Mouse (Mus musculus): ENCODE results near the gene Pi4k2b. TPM values are rescaled to one million over a fixed set of nuclear protein-coding genes. Genes with fewer than 3 reads are reported as not detected.
A peak's percentile ranks its signal among the peaks of the same experiment; 100 is the strongest.
"Not testable (repeated sequence)": the region's sequence is repeated elsewhere in the genome, so short reads cannot be mapped to it uniquely, and the experiment has no call there.

Gene Pi4k2b
- polyA plus RNA-seq, 1 experiment from 2014 or later = 17.7 TPM

- no peak for ATAC-seq (ENCODE audit: low FRiP score, low read depth)
- Histone ChIP-seq H3K27ac (no peak overlapping the region), H3K9ac (no peak overlapping the region), H3K4me2 (replicated peaks) (no peak overlapping the region), H3K9me3 (no peaks in the 10 kb centered on the region), H3K4me1 (no peaks in the 10 kb centered on the region; the same call in none of the 2 replicates), H3K27me3 (replicated peaks) (no peaks in the 10 kb centered on the region), H3K4me3 (no peak overlapping the region), H3K36me3 (no peaks in the 10 kb centered on the region)
These were observed 5.5 kb downstream of the Pi4k2b start for GRCm38 (mm10) chr5:52746920-52747319.

DNA sequence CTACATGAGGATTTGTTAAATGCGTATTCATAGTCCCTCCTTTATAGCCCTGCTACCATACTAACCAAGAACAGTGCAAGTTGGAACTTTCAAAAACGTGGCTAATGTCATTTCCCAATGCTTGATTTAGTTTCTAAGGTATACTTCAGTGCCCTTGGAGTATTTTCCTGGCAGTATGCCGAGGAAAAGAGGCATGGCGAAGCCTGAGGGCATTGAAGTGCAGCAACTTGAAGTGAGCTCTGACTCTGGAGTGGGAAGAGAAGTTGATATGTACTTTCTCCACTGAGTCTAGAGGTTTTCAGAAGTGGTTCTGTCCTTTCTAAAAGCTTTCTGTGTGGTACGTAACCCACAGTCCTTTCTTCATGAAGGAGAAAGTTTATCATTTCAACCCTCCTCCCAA, 7.4 kb downstream of the Pi4k2b start:
- Histone ChIP-seq H3K4me1 (no peaks in the 10 kb centered on the region; the same call in 1 of the 2 replicates), H3K36me3 (no peaks in the 10 kb centered on the region), H3K27me3 (replicated peaks) (no peaks in the 10 kb centered on the region), H3K27ac (no peak overlapping the region), H3K4me3 (no peak overlapping the region), H3K9ac (no peak overlapping the region), H3K9me3 (no peaks in the 10 kb centered on the region), H3K4me2 (replicated peaks) (no peak overlapping the region)
- 88% methylated on average over 5 of the region's 5 CpGs for WGBS
- ATAC-seq (ENCODE audit: low FRiP score, low read depth) = no peak

DNA sequence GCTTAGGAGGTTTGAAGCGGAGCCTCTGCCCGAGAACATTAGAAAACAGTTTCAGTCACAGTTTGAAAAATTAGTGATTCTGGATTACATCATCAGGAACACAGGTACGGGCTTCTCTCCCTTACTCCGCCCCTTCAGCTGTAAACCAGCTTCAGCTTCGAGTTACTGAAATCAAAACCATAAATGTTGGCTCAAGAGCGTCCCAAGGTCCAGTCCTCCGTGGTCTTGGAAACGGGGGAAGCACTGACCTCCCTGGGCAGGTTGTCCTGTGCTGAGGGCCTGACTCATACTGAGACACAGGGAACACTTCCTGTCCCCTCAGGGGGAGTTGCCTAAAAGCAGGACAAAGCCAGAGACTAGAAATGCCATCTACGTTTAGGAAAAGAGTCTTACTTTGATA, 11.8 kb downstream of the Pi4k2b start:
- Histone ChIP-seq H3K27me3 (replicated peaks) (no peaks in the 10 kb centered on the region), H3K4me2 (replicated peaks) (no peak overlapping the region), H3K4me1 (no peaks in the 10 kb centered on the region), H3K36me3 (no peaks in the 10 kb centered on the region; the same call in 1 of the 2 replicates), H3K9me3 (no peaks in the 10 kb centered on the region), H3K9ac (no peak overlapping the region), H3K4me3 (no peak overlapping the region), H3K27ac (no peak overlapping the region)
- WGBS = 83% methylated on average over 9 of the region's 9 CpGs
- no peak for ATAC-seq (ENCODE audit: low FRiP score, low read depth)

DNA sequence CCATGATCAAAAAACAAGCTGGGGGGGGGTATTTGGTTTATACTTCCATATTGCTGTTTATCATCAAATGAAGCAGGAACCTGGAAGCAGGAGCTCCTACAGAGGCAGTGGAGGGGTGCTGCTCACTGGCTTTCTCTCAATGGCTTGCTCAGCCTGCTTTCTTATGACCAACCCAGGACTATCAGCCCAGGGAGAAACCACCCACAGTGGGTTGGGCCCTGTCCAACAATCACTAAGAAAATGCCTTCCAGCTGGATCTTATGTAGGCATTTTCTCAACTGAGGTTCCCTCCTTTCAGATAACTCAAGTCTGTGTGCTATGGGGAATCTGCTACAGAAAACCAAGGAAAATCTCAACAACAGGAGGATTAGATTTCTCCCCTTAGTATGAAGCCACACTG, 12.8 kb downstream of the Pi4k2b start:
- Histone ChIP-seq H3K4me3 (no peak overlapping the region), H3K9me3 (no peaks in the 10 kb centered on the region), H3K4me2 (replicated peaks) (no peak overlapping the region), H3K36me3 (no peaks in the 10 kb centered on the region; the same call in 1 of the 2 replicates), H3K27ac (no peak overlapping the region), H3K9ac (no peak overlapping the region), H3K27me3 (replicated peaks) (no peaks in the 10 kb centered on the region), H3K4me1 (no peaks in the 10 kb centered on the region)
- ATAC-seq (ENCODE audit: low FRiP score, low read depth) = no peak

DNA sequence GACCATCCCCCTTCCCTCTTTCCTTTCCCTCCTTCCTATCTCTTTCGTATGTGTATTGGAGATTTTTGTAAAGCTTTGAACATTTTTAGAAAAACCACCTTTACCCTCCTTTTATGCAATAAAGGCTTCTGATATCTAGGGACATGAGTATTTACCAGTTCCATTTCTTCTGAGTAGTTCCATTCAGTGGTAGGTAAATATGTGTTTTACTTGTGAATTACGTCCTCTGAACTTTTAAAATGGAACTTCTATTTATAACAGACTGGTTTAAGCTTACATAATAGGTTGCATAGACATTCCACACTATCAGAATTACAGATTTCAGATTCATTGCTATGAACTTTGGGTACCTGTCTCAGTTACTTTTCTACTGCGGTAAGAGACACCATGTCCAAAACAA, 14.0 kb downstream of the Pi4k2b start:
- Histone ChIP-seq H3K9me3 (no peaks in the 10 kb centered on the region), H3K9ac (no peak overlapping the region), H3K27me3 (replicated peaks) (no peaks in the 10 kb centered on the region), H3K4me1 (no peaks in the 10 kb centered on the region), H3K4me2 (replicated peaks) (no peak overlapping the region), H3K36me3 (no peaks in the 10 kb centered on the region; the same call in 1 of the 2 replicates), H3K27ac (no peak overlapping the region), H3K4me3 (no peak overlapping the region)
- ATAC-seq (ENCODE audit: low FRiP score, low read depth) = no peak
- WGBS = 97% methylated on average over 3 of the region's 3 CpGs

- Histone ChIP-seq H3K9ac (no peak overlapping the region), H3K9me3 (no peaks in the 10 kb centered on the region), H3K4me3 (no peak overlapping the region), H3K4me1 (no peaks in the 10 kb centered on the region), H3K36me3 (no peaks in the 10 kb centered on the region; the same call in 1 of the 2 replicates), H3K27ac (no peak overlapping the region), H3K27me3 (replicated peaks) (no peaks in the 10 kb centered on the region), H3K4me2 (replicated peaks) (no peak overlapping the region)
- no peak for ATAC-seq (ENCODE audit: low FRiP score, low read depth)
- 91% methylated on average over 6 of the region's 6 CpGs for WGBS
These were observed 14.6 kb downstream of the Pi4k2b start for GRCm38 (mm10) chr5:52755989-52756388.

DNA sequence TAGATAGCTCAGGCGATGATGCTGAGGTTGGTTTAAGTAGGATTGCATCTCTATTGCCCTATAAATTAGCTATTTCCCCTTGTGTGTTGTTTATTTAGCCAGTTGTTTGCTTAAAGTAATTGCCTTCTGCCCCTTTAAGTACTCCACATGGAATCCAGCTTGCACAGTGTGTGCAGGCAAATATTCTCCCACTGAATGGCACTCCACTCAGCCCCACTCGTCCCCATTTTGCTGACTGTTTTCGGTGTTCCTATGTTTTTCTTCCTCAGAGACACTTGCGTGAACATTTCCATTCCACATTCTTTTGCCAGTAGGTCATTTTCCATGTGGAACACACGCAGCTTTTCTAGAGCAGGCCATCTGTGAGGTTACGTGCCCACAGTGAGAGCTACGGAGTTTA, 21.2 kb downstream of the Pi4k2b start:
- 81% methylated on average over 7 of the region's 7 CpGs for WGBS
- Histone ChIP-seq H3K4me3 (no peak overlapping the region), H3K36me3 (peaks cover 9% of the 10 kb centered on the region; the same call in 1 of the 2 replicates), H3K9ac (no peak overlapping the region), H3K4me2 (replicated peaks) (no peak overlapping the region), H3K27ac (no peak overlapping the region), H3K27me3 (replicated peaks) (no peaks in the 10 kb centered on the region), H3K9me3 (no peaks in the 10 kb centered on the region), H3K4me1 (no peaks in the 10 kb centered on the region)
- no peak for ATAC-seq (ENCODE audit: low FRiP score, low read depth)

- Histone ChIP-seq H3K4me2 (replicated peaks) (no peak overlapping the region), H3K27me3 (replicated peaks) (no peaks in the 10 kb centered on the region), H3K9me3 (no peaks in the 10 kb centered on the region), H3K9ac (no peak overlapping the region), H3K27ac (no peak overlapping the region), H3K4me3 (no peak overlapping the region), H3K4me1 (no peaks in the 10 kb centered on the region), H3K36me3 (peaks cover 3% of the 10 kb centered on the region; the same call in 1 of the 2 replicates)
- ATAC-seq (ENCODE audit: low FRiP score, low read depth) = no peak
- 95% methylated on average over 5 of the region's 5 CpGs for WGBS
These were observed 32.9 kb downstream of the Pi4k2b start for GRCm38 (mm10) chr5:52774267-52774666.

- H3K9ac ChIP-seq = no peak within 1 kb of the TSS
- H3K27me3 ChIP-seq (replicated peaks) = no peaks in the 10 kb centered on the region
- H3K36me3 ChIP-seq = peaks cover under 1% of the 10 kb centered on the region; the same call in 1 of the 2 replicates
- no peak within 1 kb of the TSS for H3K4me3 ChIP-seq
- no peaks in the 10 kb centered on the region for H3K9me3 ChIP-seq
- no peaks in the 10 kb centered on the region for H3K4me1 ChIP-seq
- no peak for ATAC-seq (ENCODE audit: low FRiP score, low read depth)
- H3K4me2 ChIP-seq (replicated peaks) = no peak within 1 kb of the TSS
- H3K27ac ChIP-seq = no peak within 1 kb of the TSS
- 87% methylated on average over 8 of the region's 8 CpGs for WGBS
These were observed 33.9 kb downstream of the Pi4k2b start, which contains the start of gene Zcchc4 for GRCm38 (mm10) chr5:52775237-52775636. TSS of gene Zcchc4 (plus strand) at chr5:52775409.

DNA sequence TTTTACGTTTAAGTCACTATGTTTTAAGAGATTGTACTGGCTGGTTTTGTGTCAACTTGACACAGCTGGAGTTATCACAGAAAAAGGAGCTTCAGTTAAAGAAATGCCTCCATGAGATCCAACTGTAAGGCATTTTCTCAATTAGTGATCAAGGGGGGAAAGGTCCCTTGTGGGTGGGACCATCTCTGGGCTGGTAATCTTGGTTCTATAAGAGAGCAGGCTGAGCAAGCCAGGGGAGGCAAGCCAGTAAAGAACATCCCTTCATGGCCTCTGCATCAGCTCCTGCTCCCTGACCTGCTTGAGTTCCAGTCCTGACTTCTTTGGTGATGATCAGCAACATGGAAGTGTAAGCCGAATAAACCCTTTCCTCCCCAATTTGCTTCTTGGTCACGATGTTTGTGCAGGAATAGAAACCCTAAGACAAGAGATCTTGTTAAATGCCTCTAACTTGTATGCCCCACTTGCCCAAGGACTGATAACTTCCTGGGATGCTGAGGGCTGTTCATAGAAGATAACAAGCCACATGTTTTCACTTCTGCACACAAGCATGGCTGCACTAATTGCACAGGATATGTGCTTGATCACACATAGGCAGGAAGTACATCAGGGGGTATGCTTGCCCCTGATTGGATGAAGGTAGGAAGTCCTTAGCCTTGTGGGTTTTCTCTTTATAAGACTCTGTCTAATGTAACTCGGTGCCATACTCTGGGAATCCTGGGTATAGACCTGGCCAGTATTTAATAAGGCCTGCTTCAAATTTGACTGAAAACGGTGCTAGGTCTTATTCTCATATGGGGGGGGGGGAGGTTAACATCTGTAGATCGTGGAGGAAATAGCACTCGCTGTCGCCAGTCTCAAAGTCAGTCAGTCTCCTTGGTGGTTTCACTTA, 35.3 kb downstream of the Pi4k2b start:
- WGBS = 90% methylated on average over 8 of the region's 8 CpGs

DNA sequence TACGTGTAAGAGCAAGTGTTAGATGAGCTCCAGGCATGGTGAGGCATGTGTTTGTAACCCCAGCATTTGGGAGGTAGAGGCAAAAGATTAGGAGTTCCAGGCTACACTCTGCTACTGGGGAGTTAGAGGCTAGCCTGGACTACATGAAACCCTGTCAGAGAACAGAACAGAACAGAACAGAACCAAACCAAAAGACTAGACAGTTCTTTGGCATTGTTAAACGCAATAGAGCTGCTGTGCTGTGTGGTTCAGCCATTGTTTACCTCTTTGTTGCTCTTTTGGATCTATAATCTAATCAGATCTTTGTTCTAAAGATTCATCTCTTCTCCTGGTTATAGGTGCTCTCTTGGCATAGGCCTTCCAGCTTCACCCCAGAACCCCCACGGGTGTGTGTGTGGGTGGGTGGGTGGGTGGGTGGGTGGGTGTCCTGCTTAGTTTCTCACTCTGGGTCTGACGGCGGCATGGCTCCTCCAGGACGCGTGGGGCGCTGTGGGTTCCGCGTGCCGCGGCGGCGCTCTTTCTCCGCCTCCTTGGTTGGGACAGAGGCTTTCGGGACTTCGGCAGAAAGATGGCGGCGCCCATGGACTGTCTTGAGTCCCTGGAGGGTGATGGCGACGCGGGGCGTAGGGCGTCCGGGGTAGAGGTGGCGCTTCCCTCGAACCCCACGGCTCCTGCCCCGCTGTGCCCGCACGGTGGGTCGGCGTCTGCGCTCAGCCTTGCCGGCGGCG, 41.3 kb downstream of the Pi4k2b start:
- Histone ChIP-seq H3K4me2 (replicated peaks) (peak overlapping the region; percentile 69), H3K27ac (peak overlapping the region; percentile 63), H3K36me3 (peaks cover 7% of the 10 kb centered on the region; the same call in 1 of the 2 replicates), H3K4me1 (no peaks in the 10 kb centered on the region), H3K4me3 (peak overlapping the region; percentile 81), H3K9ac (peak overlapping the region; percentile 82), H3K27me3 (replicated peaks) (no peaks in the 10 kb centered on the region), H3K9me3 (no peaks in the 10 kb centered on the region)
- ATAC-seq (ENCODE audit: low FRiP score, low read depth) = peak; percentile 98
- 5% methylated on average over 37 of the region's 37 CpGs for WGBS

More for the DNA sequence above, 35.3 kb downstream of the Pi4k2b start:
- not testable (repeated sequence) for H3K27me3 ChIP-seq (replicated peaks); H3K9me3 ChIP-seq; H3K9ac ChIP-seq; H3K4me1 ChIP-seq; H3K4me3 ChIP-seq; H3K36me3 ChIP-seq; ATAC-seq (ENCODE audit: low FRiP score, low read depth); H3K27ac ChIP-seq; H3K4me2 ChIP-seq (replicated peaks)

DNA sequence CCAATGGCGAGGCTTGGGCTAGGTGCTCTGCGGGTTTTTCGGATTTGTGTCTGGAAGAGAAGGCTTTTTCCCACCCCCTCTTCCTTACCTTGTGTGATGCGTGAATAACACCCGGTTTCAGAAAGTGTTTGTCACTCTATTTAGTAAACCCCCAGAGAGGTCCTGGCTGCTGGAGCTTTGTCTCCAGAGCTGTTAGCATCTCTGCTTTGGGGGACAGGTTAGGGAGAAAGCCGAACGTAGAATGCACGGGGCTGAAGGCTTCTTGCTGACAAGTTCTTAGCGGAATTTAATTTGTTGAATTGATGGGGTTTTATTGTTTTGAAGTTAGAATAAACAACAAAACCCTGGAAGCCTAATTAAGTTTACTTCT, 41.9 kb downstream of the Pi4k2b start:
- Histone ChIP-seq H3K27me3 (replicated peaks) (no peaks in the 10 kb centered on the region), H3K4me1 (no peaks in the 10 kb centered on the region), H3K27ac (peak overlapping the region; percentile 63), H3K4me3 (peak overlapping the region; percentile 81), H3K4me2 (replicated peaks) (peak overlapping the region; percentile 69), H3K9ac (peak overlapping the region; percentile 82), H3K36me3 (peaks cover 7% of the 10 kb centered on the region; the same call in 1 of the 2 replicates), H3K9me3 (no peaks in the 10 kb centered on the region)
- peak; percentile 69; the same call in 1 of the 2 replicates for ATAC-seq (ENCODE audit: low FRiP score, low read depth)
- 1% methylated on average over 9 of the region's 9 CpGs for WGBS
